Comparison of ENCODE assay signal across 8 mouse cellular contexts in the genomic region with DNA sequence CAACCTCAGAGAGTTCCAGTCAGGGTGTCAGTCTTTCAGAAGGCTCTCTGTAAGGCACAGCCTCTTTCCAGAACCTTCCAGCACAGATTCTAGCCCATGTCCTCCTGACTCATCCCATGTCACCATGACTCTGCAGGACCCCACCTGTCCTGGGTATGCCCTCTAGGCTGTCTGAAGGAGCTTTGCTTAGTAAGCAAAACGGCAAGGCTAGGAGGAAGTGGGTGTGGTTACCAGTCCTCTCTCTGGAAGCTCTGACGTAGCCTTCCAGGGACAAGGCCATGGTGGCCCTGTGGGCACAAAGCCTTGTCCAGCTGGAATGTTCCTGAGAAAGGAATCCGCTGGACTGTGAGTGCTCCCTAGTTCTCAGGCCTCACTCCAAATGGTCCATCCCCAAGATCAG. TPM values are rescaled to one million over a fixed set of nuclear protein-coding genes. Genes with fewer than 3 reads are reported as not detected.
DNase-seq lines count a peak whose midpoint lies in the region; ATAC-seq lines count a peak whose summit lies in the region.

No protein-coding gene starts in this region.

- peak; percentile 42 for DNase-seq in thymus, postnatal 14 days
- DNase-seq in thymus, postnatal 10 days (ENCODE audit: low spot score in 2 of 2), result no peak
- peak; percentile 68 for DNase-seq in liver, embryonic 13.5 days
- peak; percentile 44 for DNase-seq in yolk sac, embryonic 10.5 days (ENCODE audit: low spot score)
- no peak for DNase-seq in midbrain, embryonic 11.5 days (ENCODE audit: low spot score, missing footprints)
- no peak for DNase-seq in left cerebral cortex, postnatal 4 days

- WGBS in heart, embryonic 15.5 days, result 42% methylated on average over 3 of the region's 3 CpGs
- 28% methylated on average over 3 of the region's 3 CpGs for WGBS in liver, embryonic 13.5 days (ENCODE audit: insufficient replicate concordance)
- 74% methylated on average over 3 of the region's 3 CpGs for WGBS in midbrain, embryonic 11.5 days
- 64% methylated on average over 3 of the region's 3 CpGs for WGBS in midbrain, embryonic 16.5 days

- H3K27ac ChIP-seq in heart, embryonic 15.5 days, result no peak overlapping the region
- peak overlapping the region; percentile 65 for H3K27ac ChIP-seq in liver, embryonic 13.5 days
- H3K27ac ChIP-seq in midbrain, embryonic 11.5 days (ENCODE audit: low read depth, low read length), result no peak overlapping the region
- H3K27ac ChIP-seq in midbrain, embryonic 16.5 days (ENCODE audit: low read length), result no peak overlapping the region

- H3K4me3 ChIP-seq in heart, embryonic 15.5 days, result no peak overlapping the region
- H3K4me3 ChIP-seq in liver, embryonic 13.5 days (replicated peaks), result no peak overlapping the region
- H3K4me3 ChIP-seq in midbrain, embryonic 11.5 days (ENCODE audit: low read depth, low read length), result no peak overlapping the region
- H3K4me3 ChIP-seq in midbrain, embryonic 16.5 days (ENCODE audit: low read depth, low read length), result no peak overlapping the region

- peaks cover 11% of the 10 kb centered on the region for H3K4me1 ChIP-seq in heart, embryonic 15.5 days (replicated peaks)
- peaks cover 73% of the 10 kb centered on the region for H3K4me1 ChIP-seq in liver, embryonic 13.5 days (replicated peaks)
- no peaks in the 10 kb centered on the region for H3K4me1 ChIP-seq in midbrain, embryonic 11.5 days (ENCODE audit: control insufficient read depth, insufficient read depth, low read length)
- no peaks in the 10 kb centered on the region for H3K4me1 ChIP-seq in midbrain, embryonic 16.5 days (ENCODE audit: control insufficient read depth, insufficient read depth, low read length)

- intact Hi-C loops in left cerebral cortex, postnatal 4 days (cut with DNase I), result no loop called here

- H3K9ac ChIP-seq in heart, embryonic 15.5 days, result no peak overlapping the region
- no peak overlapping the region for H3K9ac ChIP-seq in liver, embryonic 13.5 days
- H3K9ac ChIP-seq in midbrain, embryonic 11.5 days (ENCODE audit: low read length), result no peak overlapping the region
- no peak overlapping the region for H3K9ac ChIP-seq in midbrain, embryonic 16.5 days (ENCODE audit: low read depth, low read length)

- no peak overlapping the region for H3K4me2 ChIP-seq in heart, embryonic 15.5 days
- H3K4me2 ChIP-seq in liver, embryonic 13.5 days, result no peak overlapping the region
- no peak overlapping the region for H3K4me2 ChIP-seq in midbrain, embryonic 11.5 days
- H3K4me2 ChIP-seq in midbrain, embryonic 16.5 days (ENCODE audit: low read length), result no peak overlapping the region

- H3K27me3 ChIP-seq in heart, embryonic 15.5 days, result no peaks in the 10 kb centered on the region
- no peaks in the 10 kb centered on the region for H3K27me3 ChIP-seq in liver, embryonic 13.5 days
- H3K27me3 ChIP-seq in midbrain, embryonic 11.5 days (ENCODE audit: control insufficient read depth, insufficient read depth, low read length), result no peaks in the 10 kb centered on the region
- H3K27me3 ChIP-seq in midbrain, embryonic 16.5 days (ENCODE audit: control insufficient read depth, insufficient read depth, low read depth, low read length), result no peaks in the 10 kb centered on the region

- 0 out of 2 replicates have a peak, but pooled peaks have one; percentile 53 for ATAC-seq in heart, embryonic 15.5 days (replicated peaks; ENCODE audit: insufficient number of reproducible peaks, insufficient read depth, low FRiP score, low read depth)
- ATAC-seq in liver, embryonic 13.5 days (ENCODE audit: low read depth), result peak; percentile 86
- ATAC-seq in midbrain, embryonic 11.5 days (ENCODE audit: low FRiP score), result no peak
- no peak for ATAC-seq in midbrain, embryonic 16.5 days

- no peaks in the 10 kb centered on the region for H3K9me3 ChIP-seq in heart, embryonic 15.5 days (replicated peaks)
- no peaks in the 10 kb centered on the region for H3K9me3 ChIP-seq in liver, embryonic 13.5 days (replicated peaks)
- H3K9me3 ChIP-seq in midbrain, embryonic 11.5 days (ENCODE audit: control insufficient read depth, low read length), result no peaks in the 10 kb centered on the region
- no peaks in the 10 kb centered on the region for H3K9me3 ChIP-seq in midbrain, embryonic 16.5 days (replicated peaks; ENCODE audit: control insufficient read depth, low read length, poor library complexity, severe bottlenecking)

- no peaks in the 10 kb centered on the region for H3K36me3 ChIP-seq in heart, embryonic 15.5 days
- no peaks in the 10 kb centered on the region for H3K36me3 ChIP-seq in liver, embryonic 13.5 days
- no peaks in the 10 kb centered on the region for H3K36me3 ChIP-seq in midbrain, embryonic 11.5 days (ENCODE audit: control insufficient read depth, insufficient read depth, low read length)
- no peaks in the 10 kb centered on the region for H3K36me3 ChIP-seq in midbrain, embryonic 16.5 days (ENCODE audit: control insufficient read depth, insufficient read depth, low read length)

RNA-seq across cellular contexts. Expression of gene Homer3, which starts 9.7 kb away (rescaled TPM):
- polyA plus RNA-seq in heart, embryonic 15.5 days (2015; fragmentation: Nextera tagmentation; extraction: Ambion mirVana), result 24.2 and 33.6 TPM in 2 replicates
- 8.6 and 9.4 TPM in 2 replicates for polyA plus RNA-seq in liver, embryonic 13.5 days (2015; fragmentation: Nextera tagmentation; extraction: Ambion mirVana)
- 50.5 and 61.2 TPM in 2 replicates for polyA plus RNA-seq in midbrain, embryonic 11.5 days (2014; fragmentation: Nextera tagmentation; extraction: Ambion mirVana)
- 10 to 100 TPM; 20.0 to 22.3 TPM for total RNA-seq in left cerebral cortex, postnatal 4 days (2021)
- polyA plus RNA-seq in midbrain, embryonic 16.5 days (2015; fragmentation: Nextera tagmentation; extraction: Ambion mirVana), result 26.3 and 29.9 TPM in 2 replicates

RNA-seq across cellular contexts. Expression of gene Ddx49, which starts 29.3 kb away (rescaled TPM):
- polyA plus RNA-seq in heart, embryonic 15.5 days (2015; fragmentation: Nextera tagmentation; extraction: Ambion mirVana), result 25.2 and 33.6 TPM in 2 replicates
- polyA plus RNA-seq in liver, embryonic 13.5 days (2015; fragmentation: Nextera tagmentation; extraction: Ambion mirVana), result 32.4 and 34.1 TPM in 2 replicates
- 45.7 and 49.7 TPM in 2 replicates for polyA plus RNA-seq in midbrain, embryonic 11.5 days (2014; fragmentation: Nextera tagmentation; extraction: Ambion mirVana)
- total RNA-seq in left cerebral cortex, postnatal 4 days (2021), result 10 to 100 TPM; 65.7 to 69.9 TPM
- 40.3 and 45.0 TPM in 2 replicates for polyA plus RNA-seq in midbrain, embryonic 16.5 days (2015; fragmentation: Nextera tagmentation; extraction: Ambion mirVana)

RNA-seq across cellular contexts. Expression of gene Cope, which starts 29.4 kb away (rescaled TPM):
- 241 and 335 TPM in 2 replicates for polyA plus RNA-seq in heart, embryonic 15.5 days (2015; fragmentation: Nextera tagmentation; extraction: Ambion mirVana)
- polyA plus RNA-seq in liver, embryonic 13.5 days (2015; fragmentation: Nextera tagmentation; extraction: Ambion mirVana), result 170 and 197 TPM in 2 replicates
- polyA plus RNA-seq in midbrain, embryonic 11.5 days (2014; fragmentation: Nextera tagmentation; extraction: Ambion mirVana), result 230 and 240 TPM in 2 replicates
- 100 to 1,000 TPM; 110 to 113 TPM for total RNA-seq in left cerebral cortex, postnatal 4 days (2021)
- polyA plus RNA-seq in midbrain, embryonic 16.5 days (2015; fragmentation: Nextera tagmentation; extraction: Ambion mirVana), result 261 and 268 TPM in 2 replicates

RNA-seq across cellular contexts. Expression of gene Armc6, which starts 38.7 kb away (rescaled TPM):
- polyA plus RNA-seq in heart, embryonic 15.5 days (2015; fragmentation: Nextera tagmentation; extraction: Ambion mirVana), result 16.4 and 24.0 TPM in 2 replicates
- 17.4 and 18.9 TPM in 2 replicates for polyA plus RNA-seq in liver, embryonic 13.5 days (2015; fragmentation: Nextera tagmentation; extraction: Ambion mirVana)
- polyA plus RNA-seq in midbrain, embryonic 11.5 days (2014; fragmentation: Nextera tagmentation; extraction: Ambion mirVana), result 27.3 and 31.1 TPM in 2 replicates
- 100 to 1,000 TPM; 111 to 122 TPM for total RNA-seq in left cerebral cortex, postnatal 4 days (2021)
- polyA plus RNA-seq in midbrain, embryonic 16.5 days (2015; fragmentation: Nextera tagmentation; extraction: Ambion mirVana), result 116 and 133 TPM in 2 replicates

RNA-seq across cellular contexts. Expression of gene Sugp2, which starts 38.9 kb away (rescaled TPM):
- polyA plus RNA-seq in heart, embryonic 15.5 days (2015; fragmentation: Nextera tagmentation; extraction: Ambion mirVana), result 22.1 and 27.4 TPM in 2 replicates
- 12.4 and 14.3 TPM in 2 replicates for polyA plus RNA-seq in liver, embryonic 13.5 days (2015; fragmentation: Nextera tagmentation; extraction: Ambion mirVana)
- polyA plus RNA-seq in midbrain, embryonic 11.5 days (2014; fragmentation: Nextera tagmentation; extraction: Ambion mirVana), result 42.4 and 47.5 TPM in 2 replicates
- 100 to 1,000 TPM; 160 to 169 TPM for total RNA-seq in left cerebral cortex, postnatal 4 days (2021)
- polyA plus RNA-seq in midbrain, embryonic 16.5 days (2015; fragmentation: Nextera tagmentation; extraction: Ambion mirVana), result 104 TPM in 2 replicates

Comparison
In these comparisons a context has a peak if more than half of its experiments do, and no peak if none do; other contexts are left out.
1. DNase-seq: peak in thymus, postnatal 14 days (single experiment), liver, embryonic 13.5 days (single experiment) and yolk sac, embryonic 10.5 days (single experiment); none in thymus, postnatal 10 days (0 of 2), midbrain, embryonic 11.5 days (single experiment) and left cerebral cortex, postnatal 4 days (single experiment).
2. ATAC-seq: peak in heart, embryonic 15.5 days (single experiment) and liver, embryonic 13.5 days (single experiment); none in midbrain, embryonic 11.5 days (single experiment) and midbrain, embryonic 16.5 days (single experiment).